Mouse (Mus musculus) liver, embryonic 14.5 days (tissue): ENCODE measurements around the gene Primpol. TPM values are rescaled to one million over a fixed set of nuclear protein-coding genes. Genes with fewer than 3 reads are reported as not detected.

Source experiments
- ATAC-seq: fragments of 200-750 bp; cut with Nextera tagmentation; 2 replicates; pipeline ENCODE4 v1.8.0; 2017; ENCODE audit warnings: moderate number of reproducible peaks, mild to moderate bottlenecking, moderate library complexity; ENCODE audit not compliant: insufficient read depth
- DNase-seq, 3 experiments: peaks; one replicate each; pipeline ENCODE4 v3.0.0-alpha.2; 2012 to 2013; ENCODE audit warnings: low read depth in 3 of 3, low spot score in 3 of 3
- H3K27ac ChIP-seq: fragments of 300-500 bp; sonication (generic); 2 replicates; pipeline ENCODE4 v1.5.1; 2014; ENCODE audit warnings: moderate library complexity, mild to moderate bottlenecking, control low read depth, inconsistent platforms
- H3K27me3 ChIP-seq: fragments of 300-500 bp; sonication (generic); 2 replicates; pipeline ENCODE4 v1.6.1; 2014; ENCODE audit warnings: mild to moderate bottlenecking, low read length, moderate library complexity; ENCODE audit not compliant: control insufficient read depth, insufficient read depth
- H3K36me3 ChIP-seq: fragments of 300-500 bp; sonication (generic); replicated peaks from 2 replicates; pipeline ENCODE4 v1.6.1; 2014; ENCODE audit warnings: low read depth; ENCODE audit not compliant: control insufficient read depth, insufficient read depth
- H3K4me1 ChIP-seq, 2 experiments: fragments of 200-500 bp in 1 of 2; fragments of 300-500 bp in 1 of 2; sonication (generic) in 1 of 2; replicated peaks; 2 replicates each; pipeline ENCODE4 v1.6.1; 2012 to 2014; ENCODE audit warnings: antibody characterized with exemption in 1 of 2, inconsistent platforms in 1 of 2, low read length in 1 of 2; ENCODE audit not compliant: control insufficient read depth in 2 of 2, insufficient read depth in 2 of 2
- H3K4me2 ChIP-seq: fragments of 300-500 bp; sonication (generic); 2 replicates; pipeline ENCODE4 v1.6.1; 2014; ENCODE audit warnings: low read depth, mild to moderate bottlenecking, control low read depth, moderate library complexity
- H3K4me3 ChIP-seq, 2 experiments: fragments of 200-500 bp in 1 of 2; fragments of 300-500 bp in 1 of 2; sonication (generic) in 1 of 2; 2 replicates each; pipeline ENCODE4 v1.5.1; 2012 to 2014; ENCODE audit warnings: low read depth in 2 of 2, low read length in 2 of 2, mild to moderate bottlenecking in 2 of 2, control low read depth in 1 of 2, inconsistent platforms in 1 of 2, moderate library complexity in 1 of 2; ENCODE audit not compliant: insufficient read depth in 1 of 2
- H3K9ac ChIP-seq: fragments of 300-500 bp; sonication (generic); replicated peaks from 2 replicates; pipeline ENCODE4 v1.6.1; 2014; ENCODE audit warnings: mild to moderate bottlenecking, control low read depth, moderate library complexity
- H3K9me3 ChIP-seq: fragments of 300-500 bp; sonication (generic); 2 replicates; pipeline ENCODE4 v1.6.1; 2016; ENCODE audit warnings: low read length, mixed read lengths; ENCODE audit not compliant: control insufficient read depth
- CTCF ChIP-seq: IDR thresholded peaks from 2 replicates; pipeline ENCODE4 v1.5.1; 2016; ENCODE audit warnings: antibody characterized with exemption, low read depth, control low read depth
- EP300 ChIP-seq: IDR thresholded peaks from 2 replicates; pipeline ENCODE4 v1.6.1; 2016; ENCODE audit warnings: antibody characterized with exemption, low read depth
- WGBS: fragments of 180-500 bp; shearing (Covaris S2); extraction: QIAGEN DNeasy Blood & Tissue Kit; methylation state at CpG from one replicate; pipeline ENCODE4 v1.1.7; 2014; ENCODE audit not compliant: insufficient replicate concordance; 5-methylcytosine and 5-hydroxymethylcytosine counted together
- polyA plus RNA-seq, 2 experiments: library from polyadenylated mRNA; depleted of rRNA in 1 of 2; stranded (reverse) in 1 of 2; unstranded in 1 of 2; fragments of >200 nt; fragmentation: Nextera tagmentation in 1 of 2; extraction: Ambion mirVana in 1 of 2; gene quantifications; 2 replicates each; pipeline versions ENCODE4 v1.2.1 to v1.2.3; 2012 to 2014

Primpol gene
- polyA plus RNA-seq, 2 experiments = 4.0 to 9.0 TPM

DNA sequence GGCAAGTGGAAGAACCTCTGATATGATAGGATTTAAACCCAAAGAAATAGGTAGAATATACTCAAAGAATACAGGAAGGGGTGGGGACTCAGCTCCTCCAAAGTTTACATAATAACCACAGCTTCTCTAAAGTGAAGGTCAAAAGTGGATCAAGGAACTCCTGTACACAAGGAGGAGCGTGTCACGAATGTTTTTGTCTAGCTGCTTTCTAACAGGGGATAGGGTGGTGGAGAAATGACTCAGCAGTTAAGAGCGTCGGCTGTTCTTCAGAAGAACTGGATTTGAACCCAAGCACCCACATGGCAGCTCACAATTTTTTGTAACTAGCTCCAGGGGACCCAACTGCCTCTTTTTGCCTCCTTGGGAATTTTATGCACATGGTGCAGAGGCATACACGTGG is 22.8 kb upstream of the Primpol start:
- H3K36me3 ChIP-seq = peaks cover 15% of the 10 kb centered on the region
- H3K27me3 ChIP-seq = no peaks in the 10 kb centered on the region
- TF ChIP-seq CTCF = no peak
- no peak for TF ChIP-seq EP300
- H3K4me3 ChIP-seq = no peak overlapping the region
- H3K9me3 ChIP-seq = no peaks in the 10 kb centered on the region
- 36% methylated on average over 5 of the region's 5 CpGs for WGBS
- H3K9ac ChIP-seq = no peak overlapping the region
- DNase-seq (peak in 1 of 3 experiments; percentile 39), ATAC-seq (peak; percentile 41)
- no peak overlapping the region for H3K4me2 ChIP-seq
- peaks cover 6% of the 10 kb centered on the region in 2 experiments; a peak in 3 of 4 replicates for H3K4me1 ChIP-seq
- peak overlapping the region; percentile 3; the same call in 1 of the 2 replicates for H3K27ac ChIP-seq

DNA sequence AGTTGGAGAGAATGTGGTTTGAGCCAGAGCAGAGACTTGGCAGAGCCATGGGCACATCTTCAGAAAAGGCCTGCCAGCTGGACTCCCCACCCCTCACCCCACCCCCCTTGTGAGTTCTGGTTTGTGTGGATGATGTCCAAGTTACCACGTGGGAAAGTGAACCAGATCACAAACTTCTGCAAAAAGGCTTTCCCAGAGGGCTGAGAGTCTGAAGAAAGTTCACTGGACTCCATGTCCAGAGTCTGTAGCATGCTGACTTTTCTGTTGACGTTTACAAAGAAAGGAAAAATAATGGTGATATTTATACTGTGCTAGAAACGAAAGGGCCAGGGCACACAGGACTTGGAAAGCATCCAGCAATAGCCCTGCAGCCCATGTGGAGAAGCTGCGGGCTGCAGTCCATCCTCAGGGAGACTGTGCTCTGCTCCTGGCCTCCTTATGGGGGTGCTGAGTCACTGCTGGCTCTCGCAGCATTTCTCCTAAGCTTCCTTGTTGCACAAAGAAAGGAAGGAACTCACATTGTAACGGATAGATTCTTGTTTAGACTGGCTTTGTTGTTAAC is 22.1 kb upstream of the Primpol start:
- no peak overlapping the region for H3K4me3 ChIP-seq
- H3K9ac ChIP-seq = no peak overlapping the region
- H3K36me3 ChIP-seq = peaks cover 19% of the 10 kb centered on the region
- peaks cover 6% of the 10 kb centered on the region in 2 experiments; a peak in 3 of 4 replicates for H3K4me1 ChIP-seq
- TF ChIP-seq EP300 (no peak), CTCF (no peak)
- ATAC-seq (peak; percentile 45), DNase-seq (no peak)
- H3K27me3 ChIP-seq = no peaks in the 10 kb centered on the region
- 29% methylated on average over 6 of the region's 6 CpGs for WGBS
- H3K27ac ChIP-seq = no peak overlapping the region
- H3K9me3 ChIP-seq = no peaks in the 10 kb centered on the region
- no peak overlapping the region for H3K4me2 ChIP-seq

DNA sequence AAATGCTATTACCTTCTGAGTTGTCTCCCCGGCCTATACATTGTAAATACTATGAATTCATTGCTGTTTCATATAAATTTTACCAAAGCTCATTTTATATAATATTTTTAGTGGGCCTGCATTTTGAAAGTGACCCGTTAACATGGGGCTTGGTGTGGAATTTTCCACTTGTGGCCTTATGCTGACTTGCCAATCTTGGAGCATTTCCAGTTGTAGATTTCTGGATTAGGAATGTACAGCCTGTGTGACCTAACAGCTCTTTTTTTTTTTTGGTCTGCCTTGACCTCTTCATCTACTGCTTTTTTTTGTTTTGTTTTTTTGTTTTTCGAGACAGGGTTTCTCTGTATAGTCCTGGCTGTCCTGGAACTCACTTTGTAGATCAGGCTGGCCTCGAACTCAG is 13.9 kb upstream of the Primpol start:
- Histone ChIP-seq H3K4me3 (no peak overlapping the region), H3K4me1 (peaks cover 0 to 8% of the 10 kb centered on the region in 2 experiments; a peak in 2 of 4 replicates), H3K27me3 (no peaks in the 10 kb centered on the region), H3K36me3 (peaks cover 27% of the 10 kb centered on the region), H3K9me3 (no peaks in the 10 kb centered on the region), H3K27ac (no peak overlapping the region), H3K4me2 (no peak overlapping the region), H3K9ac (no peak overlapping the region)
- 81% methylated on average over 4 of the region's 4 CpGs for WGBS
- ATAC-seq (no peak), DNase-seq (no peak)
- TF ChIP-seq CTCF = no peak
- no peak for TF ChIP-seq EP300

DNA sequence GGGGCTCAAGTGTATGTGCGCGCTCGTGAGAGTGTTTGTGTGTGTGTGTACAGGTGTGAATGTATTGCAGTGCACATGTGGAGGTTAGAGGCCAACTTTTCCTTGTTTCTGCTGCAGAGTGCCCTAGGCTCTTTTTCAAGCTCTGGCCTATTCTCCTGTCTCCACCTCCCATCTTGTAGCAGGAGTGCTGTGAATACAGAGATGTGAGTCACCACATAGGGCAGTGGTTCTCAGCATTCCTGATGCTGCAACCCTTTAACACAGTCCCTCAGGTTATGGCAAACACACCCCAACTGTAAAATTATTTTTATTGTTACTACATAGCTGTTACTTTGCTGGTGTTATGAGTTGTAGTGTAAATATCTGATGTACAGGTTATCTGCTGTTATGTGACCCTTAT is 13.4 kb upstream of the Primpol start:
- Histone ChIP-seq H3K9ac (no peak overlapping the region), H3K27ac (no peak overlapping the region), H3K4me2 (no peak overlapping the region), H3K9me3 (no peaks in the 10 kb centered on the region), H3K27me3 (no peaks in the 10 kb centered on the region), H3K4me1 (peaks cover 0 to 8% of the 10 kb centered on the region in 2 experiments; a peak in 2 of 4 replicates), H3K36me3 (peaks cover 23% of the 10 kb centered on the region), H3K4me3 (no peak overlapping the region)
- no peak for DNase-seq
- WGBS = 92% methylated on average over 3 of the region's 3 CpGs
- TF ChIP-seq CTCF (no peak), EP300 (no peak)
- ATAC-seq = no peak

DNA sequence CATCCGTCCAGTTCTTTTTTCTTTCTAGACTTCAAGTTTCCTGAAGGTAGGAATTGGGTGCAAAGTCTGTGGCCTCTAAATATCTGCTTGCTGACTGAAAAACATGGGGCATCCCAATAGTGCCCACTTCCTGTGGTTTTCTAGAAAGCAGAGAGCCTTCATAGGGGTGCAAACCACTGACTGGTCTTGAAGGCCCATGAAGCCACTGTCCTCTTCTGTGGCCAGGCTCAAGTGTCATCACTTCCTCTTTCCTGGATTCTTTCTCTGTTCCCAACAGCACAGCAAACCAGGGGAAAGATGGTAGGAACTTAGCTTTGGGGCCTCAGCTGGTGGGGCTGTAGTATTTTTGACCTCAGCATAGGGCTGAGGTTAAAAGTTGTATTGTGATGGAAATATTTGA is 11.6 kb upstream of the Primpol start:
- no peaks in the 10 kb centered on the region for H3K9me3 ChIP-seq
- H3K27me3 ChIP-seq = no peaks in the 10 kb centered on the region
- TF ChIP-seq EP300 (no peak), CTCF (no peak)
- DNase-seq (no peak), ATAC-seq (no peak)
- 84% methylated on average over 1 of the region's 1 CpGs for WGBS
- H3K4me2 ChIP-seq = no peak overlapping the region
- H3K27ac ChIP-seq = no peak overlapping the region
- H3K36me3 ChIP-seq = peaks cover 10% of the 10 kb centered on the region
- H3K9ac ChIP-seq = no peak overlapping the region
- H3K4me3 ChIP-seq = no peak overlapping the region
- peaks cover 0 to 16% of the 10 kb centered on the region in 2 experiments; a peak in 2 of 4 replicates for H3K4me1 ChIP-seq
